Comparison of ENCODE assay signal across 31 mouse cellular contexts in the genomic region with DNA sequence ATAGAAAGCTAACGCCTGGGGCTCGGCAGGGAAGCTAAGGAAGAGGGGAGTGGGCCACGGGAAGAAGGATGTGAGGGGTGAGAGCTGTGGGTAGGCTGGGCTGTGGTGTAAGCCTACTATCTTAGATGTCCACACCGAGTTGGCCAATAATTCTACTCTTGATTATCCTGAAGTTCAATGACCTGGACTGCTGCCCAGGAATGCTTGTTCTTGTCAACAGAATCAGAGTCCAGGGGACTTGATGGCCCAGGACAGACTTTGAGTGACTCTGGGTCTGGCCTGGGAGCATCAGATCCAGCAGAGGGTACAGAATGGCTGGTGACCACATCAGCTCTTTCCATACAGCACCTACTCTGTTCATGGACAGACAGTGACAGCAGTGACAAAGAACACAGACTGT. TPM values are rescaled to one million over a fixed set of nuclear protein-coding genes. Genes with fewer than 3 reads are reported as not detected.
"Had no signal": no experiment of that assay in that cellular context is flagged by ENCODE, and none has a peak within 500 bp of the region (broad histone marks: within the 10 kb centered on the region; RNA-seq: fewer than 3 reads in every experiment).

No protein-coding gene starts in this region.

- H3K27ac ChIP-seq: gastrocnemius, adult 2 months; heart, adult 2 months; heart, embryonic 13.5 days; heart, embryonic 15.5 days; hindbrain, embryonic 13.5 days; hindbrain, embryonic 15.5 days; hindbrain, postnatal 0 days; kidney, embryonic 15.5 days; kidney, postnatal 0 days; limb, embryonic 13.5 days; limb, embryonic 15.5 days had no signal

- H3K9ac ChIP-seq: heart, embryonic 13.5 days; heart, embryonic 15.5 days; hindbrain, embryonic 13.5 days; hindbrain, embryonic 15.5 days; kidney, embryonic 15.5 days; limb, embryonic 13.5 days; limb, embryonic 15.5 days had no signal

- H3K4me3 ChIP-seq: gastrocnemius, adult 2 months; heart, adult 2 months; heart, embryonic 13.5 days; heart, embryonic 15.5 days; hindbrain, embryonic 13.5 days; hindbrain, embryonic 15.5 days; kidney, embryonic 15.5 days; limb, embryonic 13.5 days; limb, embryonic 15.5 days had no signal

- H3K4me1 ChIP-seq: heart, embryonic 13.5 days; heart, embryonic 15.5 days; hindbrain, embryonic 13.5 days; hindbrain, embryonic 15.5 days; kidney, embryonic 15.5 days; limb, embryonic 13.5 days; limb, embryonic 15.5 days had no signal

- H3K9me3 ChIP-seq: heart, embryonic 13.5 days; heart, embryonic 15.5 days; hindbrain, embryonic 13.5 days; hindbrain, embryonic 15.5 days; kidney, embryonic 15.5 days; limb, embryonic 13.5 days; limb, embryonic 15.5 days had no signal

- H3K36me3 ChIP-seq: heart, embryonic 13.5 days; heart, embryonic 15.5 days; hindbrain, embryonic 13.5 days; hindbrain, embryonic 15.5 days; kidney, embryonic 15.5 days; limb, embryonic 13.5 days; limb, embryonic 15.5 days had no signal

- H3K4me2 ChIP-seq: heart, embryonic 11.5 days; heart, embryonic 13.5 days; heart, embryonic 15.5 days; hindbrain, embryonic 13.5 days; hindbrain, embryonic 15.5 days; kidney, embryonic 15.5 days; limb, embryonic 13.5 days; limb, embryonic 15.5 days had no signal

- ATAC-seq: hindbrain, postnatal 0 days; intestine, embryonic 16.5 days had no signal

- DNase-seq: gastrocnemius, adult 2 months; gastrocnemius, postnatal 14 days; gastrocnemius, postnatal 36 days; heart, adult 11 months; heart, adult 2 months; heart, postnatal 14 days; heart, postnatal 36 days; kidney, adult 11 months; kidney, adult 2 months; kidney, adult 9 months; kidney, postnatal 14 days; layer of hippocampus, adult 9-11 months; layer of hippocampus, postnatal 36 days; left cerebral cortex, postnatal 4 days had no signal

RNA-seq across cellular contexts. Expression of a gene that starts 13.8 kb away (rescaled TPM):
- total RNA-seq: gastrocnemius, adult 2 months; gastrocnemius, postnatal 14 days; gastrocnemius, postnatal 36 days; heart, adult 2 months; heart, postnatal 14 days; heart, postnatal 36 days; hematopoietic stem cell, adult 5-6 weeks had no signal
- polyA plus RNA-seq: gonadal fat pad, adult 2 months; heart, adult 2 months; heart, embryonic 13.5 days; heart, embryonic 15.5 days; heart, postnatal 0 days; intestine, embryonic 14.5 days; intestine, embryonic 16.5 days; kidney, embryonic 15.5 days; kidney, postnatal 0 days; large intestine, adult 2 months; limb, embryonic 11.5 days; limb, embryonic 13.5 days; limb, embryonic 15.5 days had no signal

RNA-seq across cellular contexts. Expression of a gene that starts 30.5 kb away (rescaled TPM):
- total RNA-seq: gastrocnemius, adult 2 months; gastrocnemius, postnatal 14 days; gastrocnemius, postnatal 36 days; heart, adult 2 months; heart, postnatal 14 days; heart, postnatal 36 days; hematopoietic stem cell, adult 5-6 weeks had no signal
- polyA plus RNA-seq: heart, embryonic 11.5 days; heart, embryonic 13.5 days; heart, postnatal 0 days; intestine, embryonic 16.5 days; limb, embryonic 11.5 days had no signal
